Mouse (Mus musculus) midbrain, embryonic 16.5 days (tissue): ENCODE results near the gene Dscam. TPM values are rescaled to one million over a fixed set of nuclear protein-coding genes. Genes with fewer than 3 reads are reported as not detected.

ENCODE experiments used
- ATAC-seq: fragments of 200-750 bp; cut with Nextera tagmentation; 2 replicates; pipeline ENCODE4 v1.8.0; 2017; ENCODE audit warnings: moderate TSS enrichment
- H3K27ac ChIP-seq: fragments of 300-500 bp; sonication (generic); 2 replicates; pipeline ENCODE4 v1.5.1; 2014; ENCODE audit warnings: mild to moderate bottlenecking, low read length, mixed read lengths
- H3K27me3 ChIP-seq: fragments of 300-500 bp; sonication (generic); 2 replicates; pipeline ENCODE4 v1.6.1; 2014; ENCODE audit warnings: low read depth, low read length, mixed read lengths; ENCODE audit not compliant: control insufficient read depth, insufficient read depth
- H3K36me3 ChIP-seq: fragments of 300-500 bp; sonication (generic); 2 replicates; pipeline ENCODE4 v1.6.1; 2014; ENCODE audit warnings: mild to moderate bottlenecking, low read length, moderate library complexity, mixed read lengths; ENCODE audit not compliant: control insufficient read depth, insufficient read depth
- H3K4me1 ChIP-seq: fragments of 300-500 bp; sonication (generic); 2 replicates; pipeline ENCODE4 v1.6.1; 2014; ENCODE audit warnings: mild to moderate bottlenecking, low read length, mixed read lengths; ENCODE audit not compliant: control insufficient read depth, insufficient read depth
- H3K4me2 ChIP-seq: fragments of 300-500 bp; sonication (generic); 2 replicates; pipeline ENCODE4 v1.6.1; 2014; ENCODE audit warnings: mild to moderate bottlenecking, low read length, mixed read lengths
- H3K4me3 ChIP-seq: fragments of 300-500 bp; sonication (generic); 2 replicates; pipeline ENCODE4 v1.5.1; 2014; ENCODE audit warnings: low read depth, mild to moderate bottlenecking, low read length, moderate library complexity, mixed read lengths
- H3K9ac ChIP-seq: fragments of 300-500 bp; sonication (generic); 2 replicates; pipeline ENCODE4 v1.6.1; 2014; ENCODE audit warnings: low read depth, low read length, mixed read lengths
- H3K9me3 ChIP-seq: fragments of 300-500 bp; sonication (generic); replicated peaks from 2 replicates; pipeline ENCODE4 v1.6.1; 2014; ENCODE audit warnings: mild to moderate bottlenecking, low read length, mixed read lengths; ENCODE audit not compliant: control insufficient read depth, poor library complexity, severe bottlenecking
- WGBS: fragments of 180-500 bp; shearing (Covaris S2); extraction: QIAGEN DNeasy Blood & Tissue Kit; methylation state at CpG from one replicate; pipeline ENCODE4 v1.1.7; 2014; 5-methylcytosine and 5-hydroxymethylcytosine counted together
- polyA plus RNA-seq: library from polyadenylated mRNA; unstranded; fragments of >200 nt; fragmentation: Nextera tagmentation; extraction: Ambion mirVana; gene quantifications from 2 replicates; pipeline ENCODE4 v1.2.1, GENCODE M21; 2015

Dscam gene
- polyA plus RNA-seq, 1 experiment from 2014 or later: 16.2 TPM

DNA sequence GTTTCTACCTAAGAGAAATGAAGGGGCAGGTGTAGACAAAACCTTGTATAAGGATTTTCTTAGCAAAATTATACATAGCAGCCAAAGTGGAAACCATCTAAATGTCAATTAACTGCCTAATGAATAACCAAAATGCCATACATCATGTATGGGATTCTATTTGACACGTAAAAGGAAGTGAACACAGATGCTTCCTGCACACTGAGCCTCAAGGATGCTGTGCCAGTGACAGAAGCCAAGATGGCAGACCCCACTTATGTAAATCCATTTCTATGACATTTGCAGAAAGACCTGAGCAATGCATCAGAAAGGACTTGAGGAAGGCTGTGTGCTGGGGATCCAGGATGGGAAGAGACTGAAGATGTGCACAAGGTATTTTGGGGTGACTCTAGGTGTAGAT, 28.6 kb downstream of the Dscam start:
- Histone ChIP-seq H3K9me3 (no peaks in the 10 kb centered on the region), H3K4me2 (no peak overlapping the region), H3K9ac (no peak overlapping the region), H3K27me3 (no peaks in the 10 kb centered on the region), H3K4me1 (peaks cover 21% of the 10 kb centered on the region), H3K36me3 (no peaks in the 10 kb centered on the region), H3K4me3 (no peak overlapping the region), H3K27ac (no peak overlapping the region)
- 82% methylated on average over 1 of the region's 1 CpGs for WGBS
- ATAC-seq: no peak

- peak overlapping the region; percentile 11; the same call in 1 of the 2 replicates for H3K27ac ChIP-seq
These were observed 35.3 kb downstream of the Dscam start for GRCm38 (mm10) chr16:97135003-97135827.

DNA sequence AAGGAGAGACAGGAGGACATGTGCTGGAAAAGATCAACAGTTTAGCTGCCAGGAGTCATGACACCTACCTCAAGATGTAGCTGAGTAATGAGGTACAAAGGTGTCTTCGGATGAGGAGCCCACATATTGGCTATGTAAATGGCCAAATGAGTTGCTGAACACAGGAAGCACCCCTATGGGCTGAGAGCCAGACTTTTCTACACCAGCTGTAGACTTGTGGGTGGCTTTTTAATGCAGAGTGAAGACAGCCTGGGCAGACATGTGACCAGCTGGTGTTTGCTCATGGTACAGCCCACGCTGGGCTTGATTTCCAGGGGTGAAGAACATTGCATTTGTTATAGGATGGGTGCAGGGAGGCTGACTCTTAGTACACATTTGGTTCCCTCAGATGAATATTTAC, 43.3 kb downstream of the Dscam start:
- no peak overlapping the region for H3K9ac ChIP-seq
- no peaks in the 10 kb centered on the region for H3K36me3 ChIP-seq
- no peak overlapping the region for H3K4me3 ChIP-seq
- H3K27me3 ChIP-seq: no peaks in the 10 kb centered on the region
- no peak for ATAC-seq
- no peak overlapping the region for H3K4me2 ChIP-seq
- WGBS: 82% methylated on average over 2 of the region's 2 CpGs
- H3K4me1 ChIP-seq: no peaks in the 10 kb centered on the region
- H3K27ac ChIP-seq: no peak overlapping the region
- H3K9me3 ChIP-seq: no peaks in the 10 kb centered on the region

More at GRCm38 (mm10) chr16:97135003-97135827, 35.3 kb downstream of the Dscam start:
- no peaks in the 10 kb centered on the region for H3K9me3 ChIP-seq
- peaks cover 7% of the 10 kb centered on the region for H3K4me1 ChIP-seq
- ATAC-seq: peak; percentile 36; the same call in 1 of the 2 replicates
- no peaks in the 10 kb centered on the region for H3K27me3 ChIP-seq
- WGBS: 69% methylated on average over 10 of the region's 10 CpGs
- no peak overlapping the region for H3K4me3 ChIP-seq
- H3K4me2 ChIP-seq: no peak overlapping the region
- no peak overlapping the region for H3K9ac ChIP-seq
- no peaks in the 10 kb centered on the region for H3K36me3 ChIP-seq

DNA sequence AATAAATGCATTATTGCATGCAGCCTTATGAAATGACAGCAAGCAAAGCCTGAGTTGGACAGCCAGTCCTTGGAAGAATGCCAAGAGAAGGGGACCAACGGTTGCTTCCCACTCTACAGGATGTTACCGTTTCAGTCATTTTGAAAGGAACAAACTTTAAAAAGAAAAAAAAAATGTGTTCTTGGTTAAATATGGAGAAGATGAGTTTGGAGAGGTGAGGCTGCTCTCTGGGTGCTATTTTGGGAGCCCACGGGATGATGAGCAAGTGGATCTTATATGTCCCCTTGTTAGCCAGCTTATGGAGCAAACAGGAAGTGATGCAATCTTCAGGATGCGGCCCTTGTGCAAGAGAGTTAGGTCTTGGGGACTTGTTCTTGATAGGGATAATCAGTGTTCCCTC, 60.5 kb downstream of the Dscam start:
- H3K27ac ChIP-seq: no peak overlapping the region
- H3K4me2 ChIP-seq: no peak overlapping the region
- H3K9me3 ChIP-seq: no peaks in the 10 kb centered on the region
- H3K4me3 ChIP-seq: no peak overlapping the region
- 81% methylated on average over 4 of the region's 4 CpGs for WGBS
- H3K36me3 ChIP-seq: no peaks in the 10 kb centered on the region
- ATAC-seq: no peak
- H3K27me3 ChIP-seq: no peaks in the 10 kb centered on the region
- no peak overlapping the region for H3K9ac ChIP-seq
- no peaks in the 10 kb centered on the region for H3K4me1 ChIP-seq

GRCm38 (mm10) chr16:97105266-97105665, 65.3 kb downstream of the Dscam start:
- Histone ChIP-seq H3K36me3 (no peaks in the 10 kb centered on the region), H3K4me3 (no peak overlapping the region), H3K4me2 (no peak overlapping the region), H3K27me3 (no peaks in the 10 kb centered on the region), H3K4me1 (0 out of 2 replicates have a peak, but pooled peaks cover 2% of the 10 kb centered on the region), H3K27ac (no peak overlapping the region), H3K9ac (no peak overlapping the region), H3K9me3 (no peaks in the 10 kb centered on the region)
- 80% methylated on average over 2 of the region's 2 CpGs for WGBS
- ATAC-seq: no peak

- Histone ChIP-seq H3K27ac (no peak overlapping the region), H3K36me3 (no peaks in the 10 kb centered on the region), H3K4me3 (no peak overlapping the region), H3K4me2 (no peak overlapping the region), H3K27me3 (no peaks in the 10 kb centered on the region), H3K4me1 (peaks cover 22% of the 10 kb centered on the region), H3K9me3 (no peaks in the 10 kb centered on the region), H3K9ac (no peak overlapping the region)
- WGBS: 77% methylated on average over 2 of the region's 2 CpGs
- ATAC-seq: no peak
These were observed 67.5 kb downstream of the Dscam start for GRCm38 (mm10) chr16:97103046-97103445.

DNA sequence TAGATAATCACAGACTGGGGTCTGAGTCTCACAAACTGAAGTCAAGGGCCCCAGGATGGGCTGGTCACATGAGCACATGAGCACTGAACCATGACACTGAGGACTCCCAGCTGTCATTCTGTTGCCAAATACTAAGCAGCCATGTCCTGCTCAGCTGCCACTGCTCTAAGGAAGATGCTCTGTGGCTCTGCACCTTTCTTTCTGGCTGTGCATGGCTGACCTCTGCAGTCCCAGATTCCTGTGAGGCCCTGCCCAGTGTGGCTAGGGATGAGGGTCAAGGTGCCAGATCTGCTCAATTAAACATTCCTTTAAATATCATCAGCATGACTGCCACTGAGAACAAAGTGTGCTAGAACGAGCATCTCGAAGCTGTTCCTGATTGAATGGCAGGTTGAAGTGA, 70.5 kb downstream of the Dscam start:
- Histone ChIP-seq H3K4me1 (peaks cover 24% of the 10 kb centered on the region), H3K27ac (peak overlapping the region; percentile 57; the same call in 1 of the 2 replicates), H3K4me2 (no peak overlapping the region), H3K27me3 (no peaks in the 10 kb centered on the region), H3K9me3 (no peaks in the 10 kb centered on the region), H3K9ac (no peak overlapping the region), H3K4me3 (no peak overlapping the region), H3K36me3 (no peaks in the 10 kb centered on the region)
- WGBS: 31% methylated on average over 2 of the region's 2 CpGs
- ATAC-seq: no peak

- WGBS: 31% methylated on average over 5 of the region's 5 CpGs
- H3K27me3 ChIP-seq: no peaks in the 10 kb centered on the region
These were observed 72.0 kb downstream of the Dscam start for GRCm38 (mm10) chr16:97098508-97098907.

GRCm38 (mm10) chr16:97096709-97097108, 73.8 kb downstream of the Dscam start:
- Histone ChIP-seq H3K36me3 (no peaks in the 10 kb centered on the region), H3K27me3 (no peaks in the 10 kb centered on the region), H3K9me3 (no peaks in the 10 kb centered on the region), H3K9ac (no peak overlapping the region), H3K4me1 (peaks cover 24% of the 10 kb centered on the region), H3K4me3 (no peak overlapping the region), H3K27ac (no peak overlapping the region), H3K4me2 (no peak overlapping the region)
- ATAC-seq: no peak
- WGBS: 92% methylated on average over 2 of the region's 2 CpGs

More at GRCm38 (mm10) chr16:97098508-97098907, 72.0 kb downstream of the Dscam start:
- Histone ChIP-seq H3K4me3 (no peak overlapping the region), H3K36me3 (no peaks in the 10 kb centered on the region), H3K4me1 (peaks cover 24% of the 10 kb centered on the region), H3K4me2 (no peak overlapping the region; the same call in 1 of the 2 replicates), H3K9ac (no peak overlapping the region), H3K27ac (peak overlapping the region; percentile 43), H3K9me3 (no peaks in the 10 kb centered on the region)
- ATAC-seq: peak; percentile 71
